Comparison of ENCODE assay signal across 12 mouse cellular contexts in the genomic region with DNA sequence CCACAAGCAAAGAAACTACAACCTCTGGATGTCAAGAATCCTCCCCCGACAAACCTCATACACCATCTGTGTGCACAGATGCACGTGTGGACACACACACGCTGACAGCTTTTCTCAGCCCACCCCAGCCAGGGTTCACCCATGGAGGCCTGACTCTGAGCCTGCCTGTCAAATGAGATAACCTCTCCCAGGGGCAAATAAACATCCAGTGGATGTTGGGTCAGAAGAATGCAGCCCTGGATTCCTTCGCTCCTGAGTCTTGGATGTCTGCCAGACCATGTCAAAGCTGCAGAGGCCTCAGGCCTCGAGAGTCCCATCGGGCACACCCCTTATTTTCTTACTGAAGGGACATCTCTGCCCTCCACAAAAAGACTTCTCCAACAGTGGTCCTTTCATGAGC.
A peak's percentile ranks its signal among the peaks of the same experiment; 100 is the strongest.
DNase-seq lines count a peak whose midpoint lies in the region; ATAC-seq and TF ChIP-seq lines count a peak whose summit lies in the region.
"Had no signal": no experiment of that assay in that cellular context is flagged by ENCODE, and none has a peak within 500 bp of the region (broad histone marks: within the 10 kb centered on the region; RNA-seq: fewer than 3 reads in every experiment).

No protein-coding gene starts in this region.

- peak; percentile 36 for ATAC-seq in heart, embryonic 15.5 days (replicated peaks; ENCODE audit: insufficient number of reproducible peaks, insufficient read depth, low FRiP score, low read depth)
- 0 out of 2 replicates have a peak, but pooled peaks have one; percentile 30 for ATAC-seq in liver, embryonic 16.5 days (ENCODE audit: low read depth)

- H3K9me3 ChIP-seq in heart, embryonic 15.5 days (replicated peaks): no peaks in the 10 kb centered on the region
- H3K9me3 ChIP-seq in liver, embryonic 16.5 days (replicated peaks; ENCODE audit: control insufficient read depth, low read length): no peaks in the 10 kb centered on the region
- H3K9me3 ChIP-seq: embryonic facial prominence, embryonic 15.5 days had no signal

- H3K4me3 ChIP-seq in heart, embryonic 15.5 days: no peak overlapping the region
- H3K4me3 ChIP-seq in liver, embryonic 16.5 days (ENCODE audit: low read depth, low read length): no peak overlapping the region
- H3K4me3 ChIP-seq: embryonic facial prominence, embryonic 15.5 days had no signal

- H3K27me3 ChIP-seq in heart, embryonic 15.5 days: no peaks in the 10 kb centered on the region
- H3K27me3 ChIP-seq in liver, embryonic 16.5 days (ENCODE audit: control insufficient read depth, insufficient read depth, low read depth, low read length): no peaks in the 10 kb centered on the region
- H3K27me3 ChIP-seq: embryonic facial prominence, embryonic 15.5 days had no signal

- H3K27ac ChIP-seq in heart, embryonic 15.5 days: peak overlapping the region; percentile 54
- no peak overlapping the region for H3K27ac ChIP-seq in liver, embryonic 16.5 days (ENCODE audit: low read length)
- H3K27ac ChIP-seq: embryonic facial prominence, embryonic 15.5 days; liver, embryonic 14.5 days had no signal

- H3K4me1 ChIP-seq in heart, embryonic 15.5 days (replicated peaks): peaks cover 38% of the 10 kb centered on the region
- H3K4me1 ChIP-seq in liver, embryonic 16.5 days (ENCODE audit: control insufficient read depth, low read depth, low read length): no peaks in the 10 kb centered on the region

- 2% methylated on average over 6 of the region's 6 CpGs for WGBS in heart, embryonic 15.5 days
- WGBS in liver, embryonic 16.5 days (ENCODE audit: insufficient replicate concordance): 32% methylated on average over 6 of the region's 6 CpGs

- no peak overlapping the region for H3K9ac ChIP-seq in heart, embryonic 15.5 days
- no peak overlapping the region for H3K9ac ChIP-seq in liver, embryonic 16.5 days (ENCODE audit: low read depth, low read length)
- H3K9ac ChIP-seq: embryonic facial prominence, embryonic 15.5 days; liver, embryonic 14.5 days had no signal

- intact Hi-C loops in heart, postnatal 36 days (cut with DNase I): no loop called here
- intact Hi-C loops in left cerebral cortex, postnatal 4 days (cut with DNase I): no loop called here

- no peak for TF ChIP-seq POLR2A in brain, embryonic 14.5 days (IDR thresholded peaks at IDR 0.05; ENCODE audit: borderline replicate concordance, extremely low read depth, insufficient read depth, insufficient read length, poor library complexity, severe bottlenecking)

- no peak for TF ChIP-seq CTCF in brain, embryonic 14.5 days (IDR thresholded peaks at IDR 0.05; ENCODE audit: borderline replicate concordance, extremely low read depth, insufficient read depth, insufficient read length)

- H3K4me2 ChIP-seq in heart, embryonic 15.5 days: no peak overlapping the region
- no peak overlapping the region for H3K4me2 ChIP-seq in liver, embryonic 16.5 days (ENCODE audit: low read depth, low read length)
- H3K4me2 ChIP-seq: embryonic facial prominence, embryonic 15.5 days had no signal

- no peak for DNase-seq in heart, postnatal 36 days
- peak; percentile 69 for DNase-seq in 3134 (ENCODE audit: extremely low read depth, insufficient read length, low spot score)
- DNase-seq in brain, embryonic 14.5 days (ENCODE audit: low read depth): peak; percentile 11
- no peak for DNase-seq in adrenal gland, postnatal 36 days
- no peak for DNase-seq in left cerebral cortex, postnatal 4 days
- DNase-seq in frontal cortex, adult 2 months (ENCODE audit: extremely low spot score in 1 of 2, low spot score in 1 of 2): no peak
- DNase-seq: kidney, adult 11 months; right cerebral cortex, adult 18-20 months had no signal

- H3K36me3 ChIP-seq in heart, embryonic 15.5 days: no peaks in the 10 kb centered on the region
- H3K36me3 ChIP-seq in liver, embryonic 16.5 days (ENCODE audit: control insufficient read depth, insufficient read depth): no peaks in the 10 kb centered on the region
- H3K36me3 ChIP-seq: embryonic facial prominence, embryonic 15.5 days had no signal

Comparison
In these comparisons a context has a peak if more than half of its experiments do, and no peak if none do; other contexts are left out.
1. DNase-seq: peak in 3134 (single experiment) and brain, embryonic 14.5 days (single experiment); none in heart, postnatal 36 days (0 of 2), adrenal gland, postnatal 36 days (0 of 2), left cerebral cortex, postnatal 4 days (single experiment) and frontal cortex, adult 2 months (0 of 2).